Mouse (Mus musculus) neural tube, embryonic 11.5 days (tissue): Measurements from ENCODE around the gene Cemip. TPM values are rescaled to one million over a fixed set of nuclear protein-coding genes. Genes with fewer than 3 reads are reported as not detected.
A peak's percentile ranks its signal among the peaks of the same experiment; 100 is the strongest.

Experiments used
- ATAC-seq: fragments of 200-750 bp; cut with Nextera tagmentation; 2 replicates; pipeline ENCODE4 v1.8.0; 2017; ENCODE audit warnings: moderate number of reproducible peaks, mild to moderate bottlenecking, moderate TSS enrichment, moderate library complexity; ENCODE audit not compliant: insufficient read depth, low FRiP score, low TSS enrichment
- DNase-seq: peaks from one replicate; pipeline ENCODE4 v3.0.0-alpha.2; 2015; ENCODE audit warnings: low spot score
- H3K27ac ChIP-seq: fragments of 300-500 bp; sonication (generic); 2 replicates; pipeline ENCODE4 v1.5.1; 2014; ENCODE audit warnings: low read depth, mild to moderate bottlenecking, low read length
- H3K27me3 ChIP-seq: fragments of 300-500 bp; sonication (generic); 2 replicates; pipeline ENCODE4 v1.6.1; 2014; ENCODE audit warnings: mild to moderate bottlenecking, low read length, mixed read lengths; ENCODE audit not compliant: control insufficient read depth, insufficient read depth
- H3K36me3 ChIP-seq: fragments of 300-500 bp; sonication (generic); 2 replicates; pipeline ENCODE4 v1.6.1; 2014; ENCODE audit warnings: mild to moderate bottlenecking, low read length, moderate library complexity, mixed read lengths; ENCODE audit not compliant: control insufficient read depth, insufficient read depth
- H3K4me1 ChIP-seq: fragments of 300-500 bp; sonication (generic); 2 replicates; pipeline ENCODE4 v1.6.1; 2014; ENCODE audit warnings: low read length, mixed read lengths; ENCODE audit not compliant: control insufficient read depth, insufficient read depth
- H3K4me2 ChIP-seq: fragments of 300-500 bp; sonication (generic); 2 replicates; pipeline ENCODE4 v1.6.1; 2014; ENCODE audit warnings: low read depth, mild to moderate bottlenecking, moderate library complexity
- H3K4me3 ChIP-seq: fragments of 300-500 bp; sonication (generic); 2 replicates; pipeline ENCODE4 v1.5.1; 2014; ENCODE audit warnings: low read depth, low read length
- H3K9ac ChIP-seq: fragments of 300-500 bp; sonication (generic); 2 replicates; pipeline ENCODE4 v1.6.1; 2014; ENCODE audit warnings: mild to moderate bottlenecking, low read length
- H3K9me3 ChIP-seq: fragments of 300-500 bp; sonication (generic); 2 replicates; pipeline ENCODE4 v1.6.1; 2016; ENCODE audit warnings: low read length; ENCODE audit not compliant: control insufficient read depth
- WGBS: fragments of 180-500 bp; shearing (Covaris S2); extraction: QIAGEN DNeasy Blood & Tissue Kit; methylation state at CpG from one replicate; pipeline ENCODE4 v1.1.7; 2014; 5-methylcytosine and 5-hydroxymethylcytosine counted together
- polyA plus RNA-seq: library from polyadenylated mRNA; unstranded; fragments of >200 nt; fragmentation: Nextera tagmentation; extraction: Ambion mirVana; gene quantifications from 2 replicates; pipeline ENCODE4 v1.2.1, GENCODE M21; 2014

The Cemip gene
- polyA plus RNA-seq, 1 experiment from 2014 or later, result 0.11 TPM

DNA sequence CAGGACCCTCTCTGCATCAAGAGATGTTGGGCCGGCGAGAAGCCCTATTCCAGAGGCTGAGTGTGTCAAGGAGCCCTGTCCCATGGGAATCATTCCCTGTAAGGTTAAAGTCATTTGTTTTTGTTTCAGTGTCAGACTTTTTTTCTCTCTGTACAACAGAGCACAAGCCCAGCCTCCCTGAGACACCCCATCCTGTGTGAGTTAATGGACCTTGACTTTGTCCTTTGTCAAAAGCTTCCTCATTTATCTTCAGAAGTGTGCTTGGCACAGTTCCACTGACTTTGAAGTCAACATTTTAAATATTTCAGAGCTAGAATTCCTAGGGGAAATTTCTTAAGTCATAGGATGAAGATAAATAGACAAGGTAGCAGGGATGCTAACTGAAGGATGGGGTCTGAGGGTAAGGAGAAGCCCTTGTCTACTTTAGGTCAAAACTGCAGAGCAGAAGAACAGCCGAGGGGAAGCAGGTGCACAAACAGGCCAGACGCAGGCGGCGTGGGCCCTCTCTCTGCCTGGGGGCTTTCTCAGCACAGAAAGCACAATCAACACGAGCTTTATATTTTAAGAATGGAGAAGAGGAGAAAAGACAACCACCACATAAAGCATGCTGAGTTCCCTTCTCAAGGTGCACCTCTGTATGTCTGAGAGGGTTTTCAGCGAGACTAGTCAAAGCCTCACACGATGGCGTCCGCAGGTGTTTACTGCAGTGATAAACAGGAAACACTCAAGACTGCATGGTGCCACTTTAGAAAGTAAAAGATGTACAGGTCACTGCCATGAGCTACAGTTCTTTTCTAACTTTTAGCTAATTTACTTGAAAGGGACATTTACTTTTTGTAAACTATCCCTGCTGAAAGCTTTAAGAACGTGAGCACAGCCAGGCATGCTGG lies 33.2 kb upstream of the Cemip start:
- H3K36me3 ChIP-seq, result no peaks in the 10 kb centered on the region
- no peak overlapping the region for H3K9ac ChIP-seq
- H3K4me3 ChIP-seq, result no peak overlapping the region
- no peak overlapping the region for H3K27ac ChIP-seq
- no peaks in the 10 kb centered on the region for H3K9me3 ChIP-seq
- DNase-seq, result peak; percentile 25
- peaks cover 19% of the 10 kb centered on the region for H3K4me1 ChIP-seq
- ATAC-seq, result peak; percentile 42; the same call in 1 of the 2 replicates
- no peaks in the 10 kb centered on the region for H3K27me3 ChIP-seq
- 60% methylated on average over 12 of the region's 12 CpGs for WGBS
- H3K4me2 ChIP-seq, result no peak overlapping the region

- H3K4me1 ChIP-seq, result peaks cover 25% of the 10 kb centered on the region
- WGBS, result 89% methylated on average over 6 of the region's 6 CpGs
- H3K4me3 ChIP-seq, result no peak overlapping the region
- DNase-seq (no peak), ATAC-seq (no peak)
- H3K9me3 ChIP-seq, result no peaks in the 10 kb centered on the region
- no peaks in the 10 kb centered on the region for H3K36me3 ChIP-seq
- no peak overlapping the region for H3K9ac ChIP-seq
- no peaks in the 10 kb centered on the region for H3K27me3 ChIP-seq
- no peak overlapping the region for H3K27ac ChIP-seq
- H3K4me2 ChIP-seq, result no peak overlapping the region
Observed at GRCm38 (mm10) chr7:84117543-84118122, 31.3 kb upstream of the Cemip start.

- H3K4me1 ChIP-seq, result peaks cover 25% of the 10 kb centered on the region
- H3K4me3 ChIP-seq, result no peak overlapping the region
- H3K4me2 ChIP-seq, result no peak overlapping the region
- H3K9ac ChIP-seq, result no peak overlapping the region
- H3K27ac ChIP-seq, result no peak overlapping the region
- DNase-seq (no peak), ATAC-seq (no peak)
- H3K9me3 ChIP-seq, result no peaks in the 10 kb centered on the region
- no peaks in the 10 kb centered on the region for H3K27me3 ChIP-seq
- WGBS, result 76% methylated on average over 7 of the region's 7 CpGs
- H3K36me3 ChIP-seq, result no peaks in the 10 kb centered on the region
Observed at GRCm38 (mm10) chr7:84116621-84117542, 30.6 kb upstream of the Cemip start.

DNA sequence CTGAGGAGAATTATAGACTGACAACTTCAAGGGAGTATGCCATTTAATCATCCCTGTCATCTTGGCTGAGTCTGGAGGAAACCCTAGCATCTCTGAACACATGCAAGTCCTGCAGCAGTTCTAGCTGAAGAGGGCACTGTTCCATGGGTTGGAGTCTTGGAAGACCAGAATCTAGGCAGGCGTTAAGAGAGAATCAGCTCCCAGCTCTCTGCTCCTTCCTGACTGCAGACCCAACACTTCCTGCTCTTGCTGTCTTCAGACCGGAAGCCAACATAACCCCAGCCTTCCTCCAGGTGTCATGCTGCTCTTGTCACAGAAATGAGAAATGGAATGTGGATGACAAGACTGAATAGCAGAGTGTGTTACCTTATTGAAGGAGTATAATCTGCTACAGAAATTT lies 29.1 kb upstream of the Cemip start:
- H3K4me3 ChIP-seq, result no peak overlapping the region
- H3K4me1 ChIP-seq, result peaks cover 24% of the 10 kb centered on the region
- H3K27me3 ChIP-seq, result no peaks in the 10 kb centered on the region
- DNase-seq (no peak), ATAC-seq (no peak)
- no peak overlapping the region for H3K9ac ChIP-seq
- no peaks in the 10 kb centered on the region for H3K9me3 ChIP-seq
- no peaks in the 10 kb centered on the region for H3K36me3 ChIP-seq
- WGBS, result 67% methylated on average over 2 of the region's 2 CpGs
- no peak overlapping the region for H3K27ac ChIP-seq
- H3K4me2 ChIP-seq, result no peak overlapping the region

DNA sequence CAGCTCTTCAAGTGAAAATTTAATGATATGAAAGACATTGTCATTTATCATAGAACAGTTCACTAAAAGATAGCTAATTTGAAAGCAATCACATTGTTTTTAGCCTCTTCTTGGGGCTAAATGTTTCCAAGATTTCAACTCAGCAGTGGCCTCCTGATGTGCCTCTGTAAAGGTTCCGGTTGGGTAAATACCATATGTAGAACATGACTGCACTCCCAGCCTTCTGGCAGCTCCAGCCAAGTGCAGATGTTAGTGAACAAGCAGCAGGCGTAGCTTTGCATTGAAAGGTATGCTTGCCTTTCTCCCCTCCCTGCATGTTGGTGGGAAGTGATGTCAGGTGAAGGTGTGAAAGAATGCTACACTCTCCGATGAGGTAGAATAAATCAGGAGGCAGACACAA lies 28.5 kb upstream of the Cemip start:
- no peak overlapping the region for H3K9ac ChIP-seq
- 60% methylated on average over 3 of the region's 3 CpGs for WGBS

GRCm38 (mm10) chr7:84113035-84113390 lies 26.7 kb upstream of the Cemip start:
- 79% methylated on average over 8 of the region's 8 CpGs for WGBS
- H3K36me3 ChIP-seq, result no peaks in the 10 kb centered on the region
- ATAC-seq, result peak; percentile 51
- H3K9me3 ChIP-seq, result no peaks in the 10 kb centered on the region
- H3K4me2 ChIP-seq, result no peak overlapping the region
- DNase-seq, result no peak
- no peak overlapping the region for H3K9ac ChIP-seq
- H3K4me3 ChIP-seq, result no peak overlapping the region
- H3K4me1 ChIP-seq, result peaks cover 5% of the 10 kb centered on the region; the same call in 1 of the 2 replicates
- no peak overlapping the region for H3K27ac ChIP-seq
- no peaks in the 10 kb centered on the region for H3K27me3 ChIP-seq

More for the DNA sequence above, 28.5 kb upstream of the Cemip start:
- no peak overlapping the region for H3K27ac ChIP-seq
- H3K36me3 ChIP-seq, result no peaks in the 10 kb centered on the region
- ATAC-seq (no peak), DNase-seq (no peak)
- H3K4me1 ChIP-seq, result peaks cover 17% of the 10 kb centered on the region
- no peak overlapping the region for H3K4me2 ChIP-seq
- H3K9me3 ChIP-seq, result no peaks in the 10 kb centered on the region
- no peaks in the 10 kb centered on the region for H3K27me3 ChIP-seq
- no peak overlapping the region for H3K4me3 ChIP-seq

- DNase-seq, result no peak
- peak; percentile 8; the same call in 1 of the 2 replicates for ATAC-seq
- Histone ChIP-seq H3K27me3 (no peaks in the 10 kb centered on the region), H3K27ac (no peak overlapping the region), H3K9me3 (no peaks in the 10 kb centered on the region), H3K9ac (no peak overlapping the region), H3K4me1 (peaks cover 5% of the 10 kb centered on the region; the same call in 1 of the 2 replicates), H3K4me2 (no peak overlapping the region), H3K36me3 (no peaks in the 10 kb centered on the region), H3K4me3 (no peak overlapping the region)
- whole genome bisulfite sequencing, result 77% methylated on average over 6 of the region's 6 CpGs
Observed at GRCm38 (mm10) chr7:84112351-84113034, 26.2 kb upstream of the Cemip start.

DNA sequence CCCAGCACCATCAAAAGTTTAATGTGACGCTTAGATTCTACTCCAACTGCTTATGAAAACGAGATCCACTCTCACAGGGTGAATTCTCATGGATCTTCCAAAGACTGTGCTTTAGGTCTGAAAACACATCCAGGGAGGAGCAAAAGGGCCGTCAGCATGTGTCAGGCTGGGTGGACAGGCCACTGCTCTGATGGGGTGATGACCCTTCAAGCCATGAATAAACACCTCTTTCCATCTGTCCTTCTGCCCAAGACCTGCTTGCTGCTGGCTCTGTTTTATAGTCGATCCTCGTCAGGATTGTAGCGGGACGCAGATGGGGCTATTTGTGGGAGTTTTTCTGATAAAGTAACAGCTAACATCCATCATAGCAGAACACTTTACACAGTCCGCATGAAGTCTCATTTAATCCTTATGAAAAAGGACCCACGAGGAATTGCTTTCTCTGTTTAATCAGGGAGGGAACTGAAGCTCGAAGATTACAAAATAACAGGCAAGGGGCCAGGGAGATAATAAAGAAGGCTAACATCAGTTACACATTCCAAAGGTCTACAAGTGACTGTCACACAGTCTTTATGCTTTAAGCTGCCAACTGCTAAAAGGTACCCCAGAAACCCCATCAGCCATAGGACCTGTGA lies 25.5 kb upstream of the Cemip start:
- H3K4me2 ChIP-seq, result no peak overlapping the region
- ATAC-seq (no peak), DNase-seq (no peak)
- WGBS, result 66% methylated on average over 10 of the region's 10 CpGs
- no peaks in the 10 kb centered on the region for H3K9me3 ChIP-seq
- no peaks in the 10 kb centered on the region for H3K36me3 ChIP-seq
- H3K4me3 ChIP-seq, result no peak overlapping the region
- H3K9ac ChIP-seq, result no peak overlapping the region
- H3K4me1 ChIP-seq, result peaks cover 5% of the 10 kb centered on the region; the same call in 1 of the 2 replicates
- no peak overlapping the region for H3K27ac ChIP-seq
- no peaks in the 10 kb centered on the region for H3K27me3 ChIP-seq
